Mouse (Mus musculus) neural tube, embryonic 15.5 days (tissue): ENCODE measurements around the gene Limch1. TPM values are rescaled to one million over a fixed set of nuclear protein-coding genes. Genes with fewer than 3 reads are reported as not detected.
A peak's percentile ranks its signal among the peaks of the same experiment; 100 is the strongest.

Source experiments
- ATAC-seq: fragments of 200-750 bp; cut with Nextera tagmentation; 2 replicates; pipeline ENCODE4 v1.8.0; 2017; ENCODE audit warnings: mild to moderate bottlenecking, moderate TSS enrichment, moderate library complexity; ENCODE audit not compliant: low FRiP score
- H3K27ac ChIP-seq: fragments of 300-500 bp; sonication (generic); replicated peaks from 2 replicates; pipeline ENCODE4 v1.5.1; 2015; ENCODE audit warnings: mild to moderate bottlenecking, inconsistent platforms
- H3K27me3 ChIP-seq: fragments of 300-500 bp; sonication (generic); replicated peaks from 2 replicates; pipeline ENCODE4 v1.6.1; 2015; ENCODE audit warnings: inconsistent platforms
- H3K36me3 ChIP-seq: fragments of 300-500 bp; sonication (generic); 2 replicates; pipeline ENCODE4 v1.6.1; 2015; ENCODE audit warnings: inconsistent platforms
- H3K4me1 ChIP-seq: fragments of 300-500 bp; sonication (generic); 2 replicates; pipeline ENCODE4 v1.6.1; 2015; ENCODE audit warnings: inconsistent platforms
- H3K4me2 ChIP-seq: fragments of 300-500 bp; sonication (generic); 2 replicates; pipeline ENCODE4 v1.6.1; 2015; ENCODE audit warnings: inconsistent platforms, mild to moderate bottlenecking, moderate library complexity
- H3K4me3 ChIP-seq: fragments of 300-500 bp; sonication (generic); replicated peaks from 2 replicates; pipeline ENCODE4 v1.5.1; 2015; ENCODE audit warnings: mild to moderate bottlenecking, inconsistent platforms
- H3K9ac ChIP-seq: fragments of 300-500 bp; sonication (generic); replicated peaks from 2 replicates; pipeline ENCODE4 v1.6.1; 2015; ENCODE audit warnings: mild to moderate bottlenecking, inconsistent platforms
- H3K9me3 ChIP-seq: fragments of 300-500 bp; sonication (generic); replicated peaks from 2 replicates; pipeline ENCODE4 v1.6.1; 2016; ENCODE audit warnings: inconsistent platforms
- WGBS: fragments of 180-500 bp; shearing (Covaris S2); methylation state at CpG from one replicate; pipeline ENCODE4 v1.1.7; 2015; ENCODE audit warnings: mixed read lengths; 5-methylcytosine and 5-hydroxymethylcytosine counted together
- polyA plus RNA-seq: library from polyadenylated mRNA; unstranded; fragments of >200 nt; fragmentation: Nextera tagmentation; extraction: Ambion mirVana; gene quantifications from 2 replicates; pipeline ENCODE4 v1.2.1, GENCODE M21; 2015

The Limch1 gene
- polyA plus RNA-seq, 1 experiment from 2014 or later = 63.7 TPM

DNA sequence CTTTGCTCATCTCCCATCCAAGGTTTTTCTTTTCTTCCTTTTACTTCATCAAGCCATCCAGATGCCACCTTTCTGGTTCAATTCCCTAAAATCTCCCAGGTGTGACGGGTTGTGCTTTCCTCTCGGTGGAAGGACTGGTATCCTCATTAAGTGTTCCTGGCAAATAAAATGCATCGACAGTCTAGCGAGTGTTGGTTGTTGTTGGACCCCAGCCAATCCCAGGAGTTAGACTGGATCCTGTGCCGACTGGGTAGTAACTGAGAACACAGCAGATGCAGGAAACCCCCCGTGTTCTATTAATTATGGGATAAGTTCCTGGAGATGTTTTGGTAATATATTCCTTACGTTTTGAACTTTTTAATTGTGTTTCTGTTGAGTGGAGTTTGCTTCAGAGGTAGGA is 197.9 kb downstream of the Limch1 start:
- Histone ChIP-seq H3K36me3 (no peaks in the 10 kb centered on the region), H3K27ac (no peak overlapping the region), H3K4me3 (no peak overlapping the region), H3K9me3 (no peaks in the 10 kb centered on the region), H3K27me3 (no peaks in the 10 kb centered on the region), H3K4me1 (peaks cover 16% of the 10 kb centered on the region), H3K4me2 (no peak overlapping the region), H3K9ac (no peak overlapping the region)
- WGBS = 59% methylated on average over 7 of the region's 7 CpGs
- ATAC-seq = no peak

DNA sequence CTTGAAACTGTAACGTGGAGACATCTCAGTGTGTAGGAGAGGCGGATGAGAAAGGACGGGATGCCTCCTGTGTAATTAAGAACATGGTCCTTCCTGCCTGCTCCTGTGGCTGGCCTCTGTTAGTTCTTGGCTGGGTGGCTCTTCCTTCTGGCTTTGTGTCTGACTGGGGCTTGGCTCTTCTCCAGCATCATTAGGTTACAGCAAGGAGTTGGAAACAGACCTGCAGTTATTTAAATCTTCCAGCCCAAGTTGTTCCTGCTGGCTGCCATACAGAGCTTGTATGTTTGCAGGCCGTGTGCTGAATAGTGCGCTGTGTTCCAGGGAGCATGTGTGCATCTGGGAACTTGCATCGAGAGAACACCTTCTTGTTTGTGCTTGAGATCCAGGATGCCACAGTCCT is 202.3 kb downstream of the Limch1 start:
- H3K4me3 ChIP-seq = no peak overlapping the region
- ATAC-seq = peak; percentile 75
- H3K4me2 ChIP-seq = no peak overlapping the region
- no peaks in the 10 kb centered on the region for H3K27me3 ChIP-seq
- no peaks in the 10 kb centered on the region for H3K36me3 ChIP-seq
- 46% methylated on average over 6 of the region's 6 CpGs for WGBS
- H3K27ac ChIP-seq = peak overlapping the region; percentile 73
- no peak overlapping the region for H3K9ac ChIP-seq
- peaks cover 24% of the 10 kb centered on the region for H3K4me1 ChIP-seq
- H3K9me3 ChIP-seq = no peaks in the 10 kb centered on the region

- Histone ChIP-seq H3K4me2 (no peak overlapping the region), H3K36me3 (no peaks in the 10 kb centered on the region), H3K27ac (peak overlapping the region; percentile 54), H3K9ac (no peak overlapping the region), H3K4me1 (peaks cover 22% of the 10 kb centered on the region), H3K9me3 (no peaks in the 10 kb centered on the region), H3K4me3 (no peak overlapping the region), H3K27me3 (no peaks in the 10 kb centered on the region)
- 49% methylated on average over 8 of the region's 8 CpGs for WGBS
- no peak for ATAC-seq
Observed at GRCm38 (mm10) chr5:66949098-66949692, 203.6 kb downstream of the Limch1 start.

- H3K4me2 ChIP-seq = no peak overlapping the region
- H3K9me3 ChIP-seq = no peaks in the 10 kb centered on the region
- no peaks in the 10 kb centered on the region for H3K36me3 ChIP-seq
- no peak overlapping the region for H3K4me3 ChIP-seq
- ATAC-seq = no peak
- no peaks in the 10 kb centered on the region for H3K27me3 ChIP-seq
- H3K9ac ChIP-seq = no peak overlapping the region
- peaks cover 12% of the 10 kb centered on the region for H3K4me1 ChIP-seq
- 69% methylated on average over 3 of the region's 3 CpGs for WGBS
- H3K27ac ChIP-seq = no peak overlapping the region
Observed at GRCm38 (mm10) chr5:66953375-66953774, 207.7 kb downstream of the Limch1 start.

- H3K9me3 ChIP-seq = no peaks in the 10 kb centered on the region
- no peaks in the 10 kb centered on the region for H3K36me3 ChIP-seq
- 0 out of 2 replicates have a peak, but pooled peaks have one; percentile 38 for ATAC-seq
- H3K4me1 ChIP-seq = peaks cover 7% of the 10 kb centered on the region; the same call in 1 of the 2 replicates
- 0 out of 2 replicates have a peak overlapping the region, but pooled peaks have one; percentile 18 for H3K27ac ChIP-seq
- no peak overlapping the region for H3K4me3 ChIP-seq
- no peak overlapping the region for H3K9ac ChIP-seq
- WGBS = 35% methylated on average over 7 of the region's 7 CpGs
- no peak overlapping the region for H3K4me2 ChIP-seq
- no peaks in the 10 kb centered on the region for H3K27me3 ChIP-seq
Observed at GRCm38 (mm10) chr5:66953971-66954644, 208.5 kb downstream of the Limch1 start.

DNA sequence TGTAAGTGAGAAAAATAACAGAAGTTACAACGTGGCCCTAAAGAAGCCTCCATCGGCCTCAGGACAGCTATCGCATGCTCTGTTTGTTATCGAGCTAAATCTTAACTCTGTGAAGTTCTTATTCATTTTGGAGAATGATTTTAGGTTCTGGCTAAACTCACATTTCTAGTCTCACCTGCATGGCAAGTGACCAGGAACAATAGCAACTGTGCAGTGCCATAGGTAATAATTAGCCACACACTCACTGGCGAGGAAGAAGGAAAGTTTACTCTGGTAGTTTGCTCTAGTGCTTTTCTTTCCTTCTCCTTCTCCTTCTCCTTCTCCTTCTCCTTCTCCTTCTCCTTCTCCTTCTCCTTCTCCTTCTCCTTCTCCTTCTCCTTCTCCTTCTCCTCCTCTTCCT is 209.6 kb downstream of the Limch1 start:
- Histone ChIP-seq H3K36me3 (no peaks in the 10 kb centered on the region), H3K9me3 (no peaks in the 10 kb centered on the region), H3K9ac (no peak overlapping the region), H3K4me2 (no peak overlapping the region), H3K4me1 (0 out of 2 replicates have a peak, but pooled peaks cover 5% of the 10 kb centered on the region), H3K27ac (no peak overlapping the region), H3K4me3 (no peak overlapping the region), H3K27me3 (no peaks in the 10 kb centered on the region)
- 91% methylated on average over 5 of the region's 5 CpGs for WGBS
- no peak for ATAC-seq

GRCm38 (mm10) chr5:66957656-66958055 is 212.0 kb downstream of the Limch1 start:
- ATAC-seq = no peak
- WGBS = 83% methylated on average over 10 of the region's 10 CpGs

GRCm38 (mm10) chr5:66958118-66958517 is 212.5 kb downstream of the Limch1 start:
- WGBS = 66% methylated on average over 8 of the region's 8 CpGs
- no peak for ATAC-seq
- no peak overlapping the region for H3K27ac ChIP-seq
- H3K4me3 ChIP-seq = no peak overlapping the region
- H3K4me2 ChIP-seq = no peak overlapping the region
- H3K9me3 ChIP-seq = no peaks in the 10 kb centered on the region
- 0 out of 2 replicates have a peak, but pooled peaks cover 5% of the 10 kb centered on the region for H3K4me1 ChIP-seq
- H3K36me3 ChIP-seq = peaks cover 8% of the 10 kb centered on the region
- H3K9ac ChIP-seq = no peak overlapping the region
- H3K27me3 ChIP-seq = no peaks in the 10 kb centered on the region

More at GRCm38 (mm10) chr5:66957656-66958055, 212.0 kb downstream of the Limch1 start:
- Histone ChIP-seq H3K9ac (no peak overlapping the region), H3K4me3 (no peak overlapping the region), H3K4me1 (0 out of 2 replicates have a peak, but pooled peaks cover 5% of the 10 kb centered on the region), H3K4me2 (no peak overlapping the region), H3K27ac (no peak overlapping the region), H3K36me3 (peaks cover 8% of the 10 kb centered on the region), H3K27me3 (no peaks in the 10 kb centered on the region), H3K9me3 (no peaks in the 10 kb centered on the region)

- no peak overlapping the region for H3K4me3 ChIP-seq
- no peak for ATAC-seq
- no peaks in the 10 kb centered on the region for H3K27me3 ChIP-seq
- 71% methylated on average over 8 of the region's 8 CpGs for WGBS
- no peaks in the 10 kb centered on the region for H3K9me3 ChIP-seq
- no peak overlapping the region for H3K4me2 ChIP-seq
- no peak overlapping the region for H3K27ac ChIP-seq
- 0 out of 2 replicates have a peak, but pooled peaks cover 5% of the 10 kb centered on the region for H3K4me1 ChIP-seq
- no peak overlapping the region for H3K9ac ChIP-seq
- H3K36me3 ChIP-seq = peaks cover 8% of the 10 kb centered on the region
Observed at GRCm38 (mm10) chr5:66959968-66960367, 214.3 kb downstream of the Limch1 start.

DNA sequence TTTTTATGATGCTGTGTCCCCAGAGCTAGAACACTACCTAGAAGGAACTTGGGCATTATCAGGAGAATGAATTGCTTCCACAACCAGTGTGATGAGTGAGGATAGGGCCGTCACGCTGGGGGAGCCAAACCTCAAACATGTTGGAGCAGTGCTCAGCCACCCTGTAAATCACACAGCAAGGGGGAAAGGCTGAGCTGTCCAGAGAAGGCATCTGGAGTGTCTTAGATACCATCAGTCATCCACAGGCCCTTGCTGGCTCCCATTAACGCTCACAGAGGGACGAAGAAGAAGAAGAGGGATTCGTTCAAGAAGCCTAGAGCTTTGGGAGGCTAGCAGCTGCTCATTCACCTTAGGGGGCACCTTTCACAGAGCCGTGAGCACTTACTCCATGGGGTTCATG is 219.8 kb downstream of the Limch1 start:
- WGBS = 23% methylated on average over 6 of the region's 6 CpGs
- H3K4me1 ChIP-seq = peaks cover 32% of the 10 kb centered on the region
- no peaks in the 10 kb centered on the region for H3K27me3 ChIP-seq
- no peak overlapping the region for H3K9ac ChIP-seq
- H3K36me3 ChIP-seq = peaks cover 8% of the 10 kb centered on the region
- peak; percentile 40; the same call in 1 of the 2 replicates for ATAC-seq
- no peak overlapping the region for H3K4me3 ChIP-seq
- no peaks in the 10 kb centered on the region for H3K9me3 ChIP-seq
- H3K4me2 ChIP-seq = no peak overlapping the region
- no peak overlapping the region for H3K27ac ChIP-seq

DNA sequence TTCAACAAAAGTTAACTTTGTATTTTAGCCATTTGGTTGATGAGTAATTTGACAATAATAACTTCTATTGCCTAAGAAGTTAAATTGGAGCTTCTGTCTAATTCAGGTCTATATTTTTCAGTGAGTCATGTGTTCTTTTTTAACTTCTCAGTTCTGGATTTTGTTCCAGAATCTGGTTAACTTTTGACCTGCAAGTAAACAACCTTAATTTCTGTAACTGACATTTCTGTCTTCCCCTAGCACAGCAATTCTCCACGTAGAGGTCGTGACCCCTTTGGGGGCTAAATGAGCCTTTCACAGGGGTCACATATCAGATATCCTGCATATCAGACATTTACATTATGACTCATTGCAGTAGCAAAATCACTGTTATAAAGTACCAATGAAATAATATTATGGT is 221.5 kb downstream of the Limch1 start:
- no peaks in the 10 kb centered on the region for H3K27me3 ChIP-seq
- peaks cover 32% of the 10 kb centered on the region for H3K4me1 ChIP-seq
- no peaks in the 10 kb centered on the region for H3K9me3 ChIP-seq
- no peak overlapping the region for H3K9ac ChIP-seq
- H3K4me2 ChIP-seq = 0 out of 2 replicates have a peak overlapping the region, but pooled peaks have one; percentile 54
- no peak overlapping the region for H3K4me3 ChIP-seq
- H3K27ac ChIP-seq = no peak overlapping the region
- WGBS = 45% methylated on average over 2 of the region's 2 CpGs
- ATAC-seq = no peak
- H3K36me3 ChIP-seq = no peaks in the 10 kb centered on the region

DNA sequence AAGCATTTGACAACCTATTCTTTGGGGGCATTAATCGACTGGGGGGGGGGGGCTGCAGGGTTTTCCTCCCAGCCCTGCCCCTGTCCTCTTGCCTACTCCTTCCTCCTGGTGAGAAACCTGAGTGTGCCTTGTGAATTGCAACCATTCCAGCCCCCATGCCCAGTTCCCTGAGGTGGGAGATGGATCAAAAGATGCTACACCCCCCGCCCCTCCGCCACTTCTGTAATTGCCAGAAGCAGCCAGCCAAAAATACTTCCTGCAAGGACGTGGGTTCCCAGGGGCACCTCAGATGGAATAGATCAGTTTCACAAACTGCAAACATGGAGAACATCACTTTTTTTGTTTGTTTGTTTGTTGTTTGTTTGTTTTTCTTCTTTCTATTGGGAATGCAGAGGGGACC is 222.0 kb downstream of the Limch1 start:
- Histone ChIP-seq H3K36me3 (no peaks in the 10 kb centered on the region), H3K27me3 (no peaks in the 10 kb centered on the region), H3K9me3 (no peaks in the 10 kb centered on the region), H3K4me3 (peak overlapping the region; percentile 25), H3K4me2 (peak overlapping the region; percentile 54), H3K27ac (peak overlapping the region; percentile 62; the same call in 1 of the 2 replicates), H3K4me1 (peaks cover 32% of the 10 kb centered on the region), H3K9ac (0 out of 2 replicates have a peak overlapping the region, but pooled peaks have one; percentile 1)
- WGBS = 10% methylated on average over 4 of the region's 4 CpGs
- ATAC-seq = peak; percentile 22; the same call in 1 of the 2 replicates
